ENCODE assay signal across 13 mouse cellular contexts in genomic region chr4:57913021-57913420, GRCm38 (mm10).
"Had no signal": no experiment of that assay in that cellular context is flagged by ENCODE, and none has a peak within 500 bp of the region (broad histone marks: within the 10 kb centered on the region; RNA-seq: fewer than 3 reads in every experiment).

No protein-coding gene starts in this region.

- H3K4me3 ChIP-seq: limb, embryonic 12.5 days; limb, embryonic 15.5 days; liver, embryonic 13.5 days had no signal

- H3K4me2 ChIP-seq: limb, embryonic 12.5 days; limb, embryonic 15.5 days; liver, embryonic 13.5 days; midbrain, embryonic 11.5 days had no signal

- H3K9me3 ChIP-seq: limb, embryonic 12.5 days; limb, embryonic 15.5 days; liver, embryonic 13.5 days had no signal

- H3K27me3 ChIP-seq: limb, embryonic 15.5 days had no signal

- ATAC-seq: hindbrain, embryonic 16.5 days had no signal

- H3K27ac ChIP-seq: limb, embryonic 12.5 days; limb, embryonic 15.5 days; liver, embryonic 13.5 days had no signal

- H3K4me1 ChIP-seq: liver, embryonic 13.5 days had no signal

- H3K9ac ChIP-seq: limb, embryonic 12.5 days; limb, embryonic 15.5 days; liver, embryonic 13.5 days had no signal

- H3K36me3 ChIP-seq: limb, embryonic 12.5 days; limb, embryonic 15.5 days; liver, embryonic 13.5 days had no signal

- DNase-seq: layer of hippocampus, postnatal 36 days; left cerebral cortex, postnatal 4 days; liver, embryonic 13.5 days; lung, adult 2 months; lung, postnatal 14 days; lung, postnatal 4 days; midbrain, embryonic 14.5 days; thymus, adult 18-20 months; thymus, postnatal 36 days had no signal
